Mouse (Mus musculus): ENCODE results near the gene Cpm. TPM values are rescaled to one million over a fixed set of nuclear protein-coding genes. Genes with fewer than 3 reads are reported as not detected.

The Cpm gene
- polyA plus RNA-seq, 1 experiment: 0.07 TPM

DNA sequence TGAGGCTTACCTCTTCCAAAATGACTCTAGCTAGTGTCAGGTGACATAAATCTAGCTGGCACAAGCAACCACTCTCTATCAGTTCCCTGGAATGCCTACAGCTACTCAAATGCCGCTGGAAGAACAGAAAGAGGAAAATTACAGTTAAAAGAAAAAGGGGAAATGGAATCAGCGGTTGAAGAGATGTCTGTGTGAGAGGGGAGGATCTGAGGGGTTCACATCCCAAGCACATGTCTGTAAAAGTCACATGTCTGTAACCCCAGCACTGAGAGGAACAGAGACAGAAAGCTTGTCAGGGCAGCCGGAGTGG lies 47.6 kb upstream of the Cpm start:
- TF ChIP-seq POLR2AphosphoS2 (IDR thresholded peaks at IDR 0.05; ENCODE audit: insufficient read length, low read depth): no peak
- TF ChIP-seq MYOD1 (IDR thresholded peaks at IDR 0.05; ENCODE audit: control insufficient read depth in 1 of 3, insufficient read length in 2 of 3, low read depth in 2 of 3): no peak
- TF ChIP-seq SRF (IDR thresholded peaks at IDR 0.05; ENCODE audit: control insufficient read depth, insufficient read length, low read depth): no peak
- no peak for TF ChIP-seq TCF12 (IDR thresholded peaks at IDR 0.05; ENCODE audit: insufficient read depth, poor library complexity, severe bottlenecking)
- no peak for TF ChIP-seq E2F4 (IDR thresholded peaks at IDR 0.05; ENCODE audit: insufficient read depth)
- TF ChIP-seq TCF3 (IDR thresholded peaks at IDR 0.05; ENCODE audit: insufficient read length, low read depth): no peak
- no peak for TF ChIP-seq REST (IDR thresholded peaks at IDR 0.05; ENCODE audit: insufficient read depth, insufficient read length)
- TF ChIP-seq MYOG (IDR thresholded peaks at IDR 0.05; ENCODE audit: control insufficient read depth in 1 of 3, insufficient read depth in 1 of 3, insufficient read length in 2 of 3, low read depth in 2 of 3): no peak
- TF ChIP-seq MAX (IDR thresholded peaks at IDR 0.05; ENCODE audit: low read depth): no peak
- TF ChIP-seq CEBPB (IDR thresholded peaks at IDR 0.05; ENCODE audit: insufficient read depth, poor library complexity, severe bottlenecking): no peak
- no peak for TF ChIP-seq POLR2A (IDR thresholded peaks at IDR 0.05; ENCODE audit: insufficient read length, low read depth)
- TF ChIP-seq USF1 (IDR thresholded peaks at IDR 0.05; ENCODE audit: low read depth): no peak
- no peak overlapping the region for H3K4me2 ChIP-seq (ENCODE audit: low read depth)
- no peaks in the 10 kb centered on the region for H3K27me3 ChIP-seq (ENCODE audit: control insufficient read depth, insufficient read depth, insufficient read length)
- H3ac ChIP-seq (ENCODE audit: control insufficient read depth, insufficient read length): no peak overlapping the region
- H3K36me3 ChIP-seq (ENCODE audit: control insufficient read depth, insufficient read depth): no peaks in the 10 kb centered on the region
- no peaks in the 10 kb centered on the region for H3K79me2 ChIP-seq (ENCODE audit: control insufficient read depth, insufficient read depth)
- H3K4me3 ChIP-seq: no peak overlapping the region

DNA sequence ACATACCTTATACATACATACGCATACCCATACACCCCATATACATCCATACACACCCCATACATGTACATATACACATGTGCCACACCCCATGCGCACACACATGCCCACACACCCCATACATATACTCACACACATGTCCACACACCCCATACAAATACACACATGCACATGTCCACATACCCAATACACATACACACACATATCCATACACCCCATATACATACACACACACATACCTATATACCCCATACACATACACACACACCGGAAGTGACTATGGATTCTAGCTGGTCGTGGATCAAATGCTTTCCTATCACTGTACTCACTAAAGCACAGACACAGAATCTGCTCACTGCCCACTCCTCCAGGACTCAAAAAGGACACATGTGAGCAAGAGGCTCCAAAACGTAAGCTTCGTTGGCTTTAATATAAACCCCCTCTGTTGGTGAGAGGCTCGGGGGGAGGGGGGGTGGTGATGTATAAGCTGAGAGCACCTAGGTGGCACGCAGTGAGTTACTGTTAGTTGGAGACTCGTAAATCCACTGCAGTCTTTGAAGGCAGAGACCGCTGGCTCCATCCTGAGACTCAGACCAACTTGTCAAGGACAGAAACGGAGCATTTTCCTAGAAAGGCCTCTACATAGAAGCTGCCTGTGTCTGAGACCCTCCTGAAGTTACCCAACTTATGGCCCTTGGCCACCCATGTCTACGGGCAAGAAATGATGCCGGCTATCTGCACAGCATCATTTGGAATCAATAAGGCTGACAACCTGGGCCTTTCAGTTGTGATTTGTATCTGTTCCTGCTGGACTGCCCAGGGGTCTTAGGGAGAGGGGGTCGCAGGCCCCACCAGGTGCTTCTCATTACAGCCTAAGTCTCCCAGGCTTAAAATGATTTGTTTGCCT lies 45.9 kb upstream of the Cpm start:
- H3K4me3 ChIP-seq: no peak overlapping the region
- no peak overlapping the region for H3ac ChIP-seq (ENCODE audit: control insufficient read depth, insufficient read length)
- H3K36me3 ChIP-seq (ENCODE audit: control insufficient read depth, insufficient read depth): no peaks in the 10 kb centered on the region
- no peak overlapping the region for H3K4me2 ChIP-seq (ENCODE audit: low read depth)
- no peak for TF ChIP-seq MYOD1 (IDR thresholded peaks at IDR 0.05; ENCODE audit: control insufficient read depth in 1 of 3, insufficient read length in 2 of 3, low read depth in 2 of 3)
- TF ChIP-seq MYOG (IDR thresholded peaks at IDR 0.05; ENCODE audit: control insufficient read depth in 1 of 3, insufficient read depth in 1 of 3, insufficient read length in 2 of 3, low read depth in 2 of 3): no peak
- no peak for TF ChIP-seq TCF12 (IDR thresholded peaks at IDR 0.05; ENCODE audit: insufficient read depth, poor library complexity, severe bottlenecking)
- no peak for TF ChIP-seq POLR2A (IDR thresholded peaks at IDR 0.05; ENCODE audit: insufficient read length, low read depth)
- TF ChIP-seq USF1 (IDR thresholded peaks at IDR 0.05; ENCODE audit: low read depth): no peak
- no peak for TF ChIP-seq REST (IDR thresholded peaks at IDR 0.05; ENCODE audit: insufficient read depth, insufficient read length)
- TF ChIP-seq SRF (IDR thresholded peaks at IDR 0.05; ENCODE audit: control insufficient read depth, insufficient read length, low read depth): no peak
- TF ChIP-seq MAX (IDR thresholded peaks at IDR 0.05; ENCODE audit: low read depth): no peak
- TF ChIP-seq CEBPB (IDR thresholded peaks at IDR 0.05; ENCODE audit: insufficient read depth, poor library complexity, severe bottlenecking): no peak
- TF ChIP-seq TCF3 (IDR thresholded peaks at IDR 0.05; ENCODE audit: insufficient read length, low read depth): no peak
- no peaks in the 10 kb centered on the region for H3K79me2 ChIP-seq (ENCODE audit: control insufficient read depth, insufficient read depth)
- no peaks in the 10 kb centered on the region for H3K27me3 ChIP-seq (ENCODE audit: control insufficient read depth, insufficient read depth, insufficient read length)

DNA sequence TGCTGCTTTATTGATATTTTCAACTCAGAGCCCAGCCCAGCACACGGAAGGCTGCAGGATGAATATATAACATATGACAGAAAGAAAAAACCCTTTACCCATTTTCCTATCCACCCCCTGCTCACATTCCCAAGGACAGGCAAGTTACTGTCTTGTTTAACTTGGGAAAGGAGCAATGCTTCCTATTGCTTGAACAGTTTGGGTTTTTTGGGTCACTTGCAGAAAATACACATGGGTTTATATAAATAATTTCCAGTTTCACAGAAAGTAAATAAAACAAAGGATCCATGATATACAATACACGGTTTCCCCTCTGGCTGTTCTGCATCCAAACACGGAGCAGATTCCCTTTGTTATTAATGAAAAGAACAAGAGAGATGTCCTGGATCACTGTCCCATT lies 45.2 kb upstream of the Cpm start:
- H3ac ChIP-seq (ENCODE audit: control insufficient read depth, insufficient read length): no peak overlapping the region
- no peaks in the 10 kb centered on the region for H3K79me2 ChIP-seq (ENCODE audit: control insufficient read depth, insufficient read depth)
- H3K4me2 ChIP-seq (ENCODE audit: low read depth): no peak overlapping the region
- no peaks in the 10 kb centered on the region for H3K27me3 ChIP-seq (ENCODE audit: control insufficient read depth, insufficient read depth, insufficient read length)
- TF ChIP-seq TCF3 (IDR thresholded peaks at IDR 0.05; ENCODE audit: insufficient read length, low read depth): no peak
- no peak for TF ChIP-seq USF1 (IDR thresholded peaks at IDR 0.05; ENCODE audit: low read depth)
- no peak for TF ChIP-seq POLR2A (IDR thresholded peaks at IDR 0.05; ENCODE audit: insufficient read length, low read depth)
- TF ChIP-seq CEBPB (IDR thresholded peaks at IDR 0.05; ENCODE audit: insufficient read depth, poor library complexity, severe bottlenecking): no peak
- no peak for TF ChIP-seq MAX (IDR thresholded peaks at IDR 0.05; ENCODE audit: low read depth)
- no peak for TF ChIP-seq SRF (IDR thresholded peaks at IDR 0.05; ENCODE audit: control insufficient read depth, insufficient read length, low read depth)
- TF ChIP-seq MYOD1 (IDR thresholded peaks at IDR 0.05; ENCODE audit: control insufficient read depth in 1 of 3, insufficient read length in 2 of 3, low read depth in 2 of 3): no peak
- no peak for TF ChIP-seq E2F4 (IDR thresholded peaks at IDR 0.05; ENCODE audit: insufficient read depth)
- no peak for TF ChIP-seq POLR2AphosphoS2 (IDR thresholded peaks at IDR 0.05; ENCODE audit: insufficient read length, low read depth)
- no peak for TF ChIP-seq TCF12 (IDR thresholded peaks at IDR 0.05; ENCODE audit: insufficient read depth, poor library complexity, severe bottlenecking)
- no peak for TF ChIP-seq REST (IDR thresholded peaks at IDR 0.05; ENCODE audit: insufficient read depth, insufficient read length)
- TF ChIP-seq MYOG (IDR thresholded peaks at IDR 0.05; ENCODE audit: control insufficient read depth in 1 of 3, insufficient read depth in 1 of 3, insufficient read length in 2 of 3, low read depth in 2 of 3): no peak
- H3K36me3 ChIP-seq (ENCODE audit: control insufficient read depth, insufficient read depth): no peaks in the 10 kb centered on the region
- no peak overlapping the region for H3K4me3 ChIP-seq

DNA sequence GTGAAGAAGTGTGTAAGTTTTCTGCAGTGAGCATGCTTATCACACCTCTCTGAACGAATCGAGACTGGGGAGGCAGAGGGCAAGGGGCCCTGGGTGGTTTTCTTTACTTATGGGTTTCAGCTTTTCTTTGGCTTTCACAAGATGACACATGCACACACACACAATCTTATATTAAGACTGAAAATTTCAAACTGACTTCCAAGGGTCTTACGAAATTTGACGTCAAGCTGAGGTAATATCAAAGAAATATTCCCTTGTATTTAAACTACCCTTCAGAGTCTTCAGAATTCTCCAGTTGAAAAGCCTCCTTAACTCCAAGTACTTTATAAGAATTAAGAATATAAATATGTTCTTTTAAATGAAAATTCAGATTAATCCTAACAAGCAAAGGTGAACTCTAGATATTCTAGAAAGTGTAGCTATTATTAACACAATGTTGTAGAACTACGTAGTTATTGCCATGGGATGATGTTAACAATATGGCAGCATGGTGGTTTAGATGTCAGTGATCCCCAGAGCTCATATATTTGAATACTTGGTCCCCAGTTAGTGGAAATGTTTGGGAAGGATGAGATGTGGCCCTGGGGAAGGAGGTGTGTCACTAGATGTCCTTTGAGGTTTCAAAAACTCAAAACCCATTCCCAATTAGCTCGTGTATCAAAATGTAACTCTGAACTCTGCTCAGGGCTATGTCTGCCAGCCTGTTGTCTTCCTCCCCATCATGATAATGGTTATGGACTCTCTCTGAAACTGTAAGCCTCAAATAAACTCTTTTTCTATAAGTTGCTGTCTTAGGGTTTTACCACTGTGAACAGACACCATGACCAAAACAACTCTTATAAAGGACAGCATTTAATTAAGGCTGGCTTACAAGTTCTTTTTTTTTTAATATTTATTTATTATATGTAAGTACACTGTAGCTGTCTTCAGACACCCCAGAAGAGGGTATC lies 44.5 kb upstream of the Cpm start:
- Histone ChIP-seq H3ac (ENCODE audit: control insufficient read depth, insufficient read length) (no peak overlapping the region), H3K27me3 (ENCODE audit: control insufficient read depth, insufficient read depth, insufficient read length) (no peaks in the 10 kb centered on the region), H3K4me3 (no peak overlapping the region), H3K36me3 (ENCODE audit: control insufficient read depth, insufficient read depth) (no peaks in the 10 kb centered on the region), H3K4me2 (ENCODE audit: low read depth) (no peak overlapping the region), H3K79me2 (ENCODE audit: control insufficient read depth, insufficient read depth) (no peaks in the 10 kb centered on the region)
- no peak for TF ChIP-seq MYOG (IDR thresholded peaks at IDR 0.05; ENCODE audit: control insufficient read depth in 1 of 3, insufficient read depth in 1 of 3, insufficient read length in 2 of 3, low read depth in 2 of 3)
- no peak for TF ChIP-seq USF1 (IDR thresholded peaks at IDR 0.05; ENCODE audit: low read depth)
- no peak for TF ChIP-seq MAX (IDR thresholded peaks at IDR 0.05; ENCODE audit: low read depth)
- TF ChIP-seq MYOD1 (IDR thresholded peaks at IDR 0.05; ENCODE audit: control insufficient read depth in 1 of 3, insufficient read length in 2 of 3, low read depth in 2 of 3): no peak
- TF ChIP-seq SRF (IDR thresholded peaks at IDR 0.05; ENCODE audit: control insufficient read depth, insufficient read length, low read depth): no peak
- TF ChIP-seq CEBPB (IDR thresholded peaks at IDR 0.05; ENCODE audit: insufficient read depth, poor library complexity, severe bottlenecking): no peak
- TF ChIP-seq TCF12 (IDR thresholded peaks at IDR 0.05; ENCODE audit: insufficient read depth, poor library complexity, severe bottlenecking): no peak
